Mouse (Mus musculus) monocyte, adult 5-6 weeks (primary cell): ENCODE data around the gene Arvcf. TPM values are rescaled to one million over a fixed set of nuclear protein-coding genes. Genes with fewer than 3 reads are reported as not detected.

Source experiments
- ATAC-seq: fragments of 153-309, 156-312 bp; replicated peaks from 2 replicates; pipeline ENCODE4 v1.8.0; 2017; ENCODE audit warnings: mild to moderate bottlenecking; ENCODE audit not compliant: low TSS enrichment, insufficient number of reproducible peaks, severe bottlenecking, poor library complexity, low FRiP score
- total RNA-seq: library from RNA; stranded (forward); fragments of 200-1000, 200-491, 200-594 nt; gene quantifications from 3 replicates; pipeline ENCODE4 v1.2.3, GENCODE M21; 2017

Gene Arvcf
- total RNA-seq, 1 experiment from 2014 or later = 2.2 TPM

DNA sequence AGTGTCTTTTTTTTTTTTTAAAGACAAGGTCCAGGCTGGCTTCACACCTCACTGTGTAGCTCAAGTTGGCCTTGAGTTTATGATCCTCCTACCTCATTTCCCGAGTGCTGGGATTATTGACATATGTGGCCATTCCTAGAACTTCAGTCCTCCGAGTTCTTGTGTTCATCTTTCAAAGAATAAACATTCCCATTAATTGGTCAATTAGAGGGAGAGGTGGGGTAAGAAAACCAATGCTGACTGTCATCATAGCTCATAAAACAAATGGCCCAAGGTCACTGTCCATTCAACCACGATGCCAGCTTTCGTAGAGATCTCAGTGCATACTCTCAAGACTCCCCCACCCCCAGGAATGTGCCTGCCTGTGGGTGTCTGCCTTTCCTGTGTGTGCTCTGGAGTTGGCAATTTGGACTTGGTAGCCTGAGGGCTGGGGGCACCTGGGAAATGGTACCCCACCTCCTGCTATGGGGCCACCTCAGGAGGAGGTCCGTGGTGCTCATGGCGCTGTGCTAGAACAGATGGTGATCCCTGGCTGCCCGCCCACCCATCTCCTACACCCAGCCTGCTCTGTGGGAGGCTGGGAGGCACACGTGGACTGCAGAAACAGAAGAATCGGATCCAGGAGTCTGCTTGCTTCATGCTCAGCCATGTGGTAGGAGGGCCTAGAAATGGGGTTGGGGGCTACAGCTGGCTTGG, 103.7 kb downstream of the Arvcf start:
- no peak for ATAC-seq

DNA sequence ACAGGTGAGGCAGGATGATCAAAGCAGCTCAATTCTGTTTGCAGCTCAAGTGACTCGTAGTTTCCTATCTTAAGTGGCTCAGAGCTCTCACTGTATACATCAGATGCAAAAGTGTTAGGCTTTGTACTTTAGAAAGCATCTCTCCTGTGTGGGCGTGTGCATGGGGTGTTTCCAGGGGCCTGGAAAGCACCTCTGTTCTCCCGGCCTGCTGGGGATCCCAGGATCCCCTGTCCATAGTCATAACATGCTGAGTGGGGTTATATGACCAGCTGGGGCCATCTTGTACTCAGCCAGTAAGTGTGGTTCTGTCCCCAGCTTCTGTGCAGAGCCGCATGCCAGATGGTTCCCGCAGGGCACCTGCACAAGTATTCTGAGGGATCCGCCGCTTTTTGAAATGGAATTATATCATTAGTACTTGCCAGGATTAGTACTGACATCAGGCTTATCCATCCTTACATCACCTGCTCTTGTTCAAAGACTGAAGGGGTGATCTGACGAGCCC, 104.4 kb downstream of the Arvcf start:
- ATAC-seq = no peak

DNA sequence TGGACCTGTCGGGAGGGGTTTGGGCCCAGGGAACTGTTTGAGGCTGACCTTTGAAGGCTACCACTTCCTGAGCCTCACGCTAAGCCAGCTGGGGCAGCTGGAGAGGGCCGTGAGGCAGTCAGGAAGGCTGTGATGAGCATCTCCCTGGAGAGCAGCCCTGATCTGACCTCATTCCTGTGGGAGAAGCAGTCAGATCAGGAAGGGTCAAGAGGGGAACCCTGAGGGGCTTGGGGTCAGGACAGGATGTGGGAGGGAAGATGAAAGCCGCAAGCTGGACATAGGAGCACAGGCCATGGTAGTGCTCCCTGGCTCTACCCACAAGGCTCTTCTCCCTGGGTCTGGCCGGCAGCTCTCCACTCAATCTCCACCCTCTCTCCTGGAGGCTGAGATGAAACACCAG, 105.9 kb downstream of the Arvcf start:
- ATAC-seq = no peak

DNA sequence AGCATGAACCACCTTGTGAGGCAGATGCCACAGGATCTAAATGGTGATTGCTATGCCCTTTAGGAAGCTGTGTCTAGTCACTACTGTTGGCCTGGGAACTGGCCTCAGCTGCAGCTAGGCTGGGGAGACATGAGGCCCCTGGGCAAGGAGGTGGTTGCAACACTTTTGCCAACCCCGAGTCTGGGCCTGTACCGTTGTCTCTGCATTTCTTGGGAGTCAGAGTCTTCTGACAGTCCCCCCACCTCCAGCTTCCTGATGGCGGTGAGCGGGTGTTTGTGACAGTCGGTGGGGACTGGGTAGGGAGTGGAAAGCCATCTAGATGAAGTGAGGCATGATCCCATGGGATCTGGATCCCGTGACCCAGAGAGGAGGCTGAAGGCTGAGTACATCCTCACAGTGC, 107.4 kb downstream of the Arvcf start:
- ATAC-seq = no peak

Other genes starting within 250 kb of the Arvcf start
- 0.38 TPM in 1 of 3 replicates, not detected in the others for gene Rtn4r, start 220.5 kb upstream of the Arvcf start, total RNA-seq
- gene Ccdc188, start 130.3 kb upstream of the Arvcf start, total RNA-seq = not detected in 3 replicates
- gene Zdhhc8, start 113.0 kb upstream of the Arvcf start, total RNA-seq = 0.76 to 6.5 TPM (median 1.2 TPM) in 3 replicates
- gene Trmt2a, start 99.5 kb upstream of the Arvcf start, total RNA-seq = 78.5 to 79.6 TPM (median 79.2 TPM) in 3 replicates
- 90.8 to 134 TPM (median 92.1 TPM) in 3 replicates for gene Ranbp1, start 99.5 kb upstream of the Arvcf start, total RNA-seq
- 4.2 TPM in 1 of 3 replicates, not detected in the others for gene Gm49776, start 89.9 kb upstream of the Arvcf start, total RNA-seq
- gene Dgcr8, start 58.9 kb upstream of the Arvcf start, total RNA-seq = 33.6 to 45.3 TPM (median 37.4 TPM) in 3 replicates
- 15.3 to 37.3 TPM (median 31.7 TPM) in 3 replicates for gene Tango2, start 79 bp upstream of the Arvcf start, total RNA-seq
- 9.3 to 21.9 TPM (median 18.1 TPM) in 3 replicates for gene Txnrd2, start 78.2 kb downstream of the Arvcf start, total RNA-seq
- 11.3 to 19.0 TPM (median 15.8 TPM) in 3 replicates for gene Comt, start 78.7 kb downstream of the Arvcf start, total RNA-seq
- 0.85 to 1.4 TPM (median 1.2 TPM) in 3 replicates for gene Gnb1l, start 150.5 kb downstream of the Arvcf start, total RNA-seq
- gene Rtl10, start 150.7 kb downstream of the Arvcf start, total RNA-seq = 2.0 TPM in 1 of 3 replicates, not detected in the others
- gene Tbx1, start 242.5 kb downstream of the Arvcf start, total RNA-seq = not detected in 3 replicates